Mouse (Mus musculus) hindbrain, embryonic 14.5 days (tissue): Measurements from ENCODE around the gene Card14. TPM values are rescaled to one million over a fixed set of nuclear protein-coding genes. Genes with fewer than 3 reads are reported as not detected.

ENCODE experiments used
- ATAC-seq: fragments of 200-750 bp; cut with Nextera tagmentation; 2 replicates; pipeline ENCODE4 v1.8.0; 2017; ENCODE audit warnings: moderate number of reproducible peaks, mild to moderate bottlenecking, moderate TSS enrichment, moderate library complexity; ENCODE audit not compliant: low FRiP score
- DNase-seq: peaks from one replicate; pipeline ENCODE4 v3.0.0-alpha.2; 2015; ENCODE audit warnings: low spot score
- H3K27ac ChIP-seq: fragments of 300-500 bp; sonication (generic); 2 replicates; pipeline ENCODE4 v1.5.1; 2014; ENCODE audit warnings: mild to moderate bottlenecking, moderate library complexity
- H3K27me3 ChIP-seq: fragments of 300-500 bp; sonication (generic); 2 replicates; pipeline ENCODE4 v1.6.1; 2014; ENCODE audit warnings: mild to moderate bottlenecking, low read length, mixed read lengths; ENCODE audit not compliant: control insufficient read depth, insufficient read depth
- H3K36me3 ChIP-seq: fragments of 300-500 bp; sonication (generic); replicated peaks from 2 replicates; pipeline ENCODE4 v1.6.1; 2014; ENCODE audit not compliant: control insufficient read depth, insufficient read depth
- H3K4me1 ChIP-seq: fragments of 300-500 bp; sonication (generic); replicated peaks from 2 replicates; pipeline ENCODE4 v1.6.1; 2014; ENCODE audit warnings: antibody characterized with exemption, low read length, mixed read lengths; ENCODE audit not compliant: control insufficient read depth, insufficient read depth
- H3K4me2 ChIP-seq: fragments of 300-500 bp; sonication (generic); replicated peaks from 2 replicates; pipeline ENCODE4 v1.6.1; 2014; ENCODE audit warnings: mild to moderate bottlenecking, moderate library complexity
- H3K4me3 ChIP-seq: fragments of 300-500 bp; sonication (generic); replicated peaks from 2 replicates; pipeline ENCODE4 v1.5.1; 2014; ENCODE audit warnings: mild to moderate bottlenecking, low read length
- H3K9ac ChIP-seq: fragments of 300-500 bp; sonication (generic); 2 replicates; pipeline ENCODE4 v1.6.1; 2014
- H3K9me3 ChIP-seq: fragments of 300-500 bp; sonication (generic); 2 replicates; pipeline ENCODE4 v1.6.1; 2016; ENCODE audit warnings: low read length; ENCODE audit not compliant: control insufficient read depth
- WGBS: fragments of 180-500 bp; shearing (Covaris S2); extraction: QIAGEN DNeasy Blood & Tissue Kit; methylation state at CpG from one replicate; pipeline ENCODE4 v1.1.7; 2014; 5-methylcytosine and 5-hydroxymethylcytosine counted together
- polyA plus RNA-seq: library from polyadenylated mRNA; unstranded; fragments of >200 nt; fragmentation: Nextera tagmentation; extraction: Ambion mirVana; gene quantifications from 2 replicates; pipeline ENCODE4 v1.2.1, GENCODE M21; 2014

Card14 gene
- polyA plus RNA-seq, 1 experiment from 2014 or later, result 0.16 TPM

DNA sequence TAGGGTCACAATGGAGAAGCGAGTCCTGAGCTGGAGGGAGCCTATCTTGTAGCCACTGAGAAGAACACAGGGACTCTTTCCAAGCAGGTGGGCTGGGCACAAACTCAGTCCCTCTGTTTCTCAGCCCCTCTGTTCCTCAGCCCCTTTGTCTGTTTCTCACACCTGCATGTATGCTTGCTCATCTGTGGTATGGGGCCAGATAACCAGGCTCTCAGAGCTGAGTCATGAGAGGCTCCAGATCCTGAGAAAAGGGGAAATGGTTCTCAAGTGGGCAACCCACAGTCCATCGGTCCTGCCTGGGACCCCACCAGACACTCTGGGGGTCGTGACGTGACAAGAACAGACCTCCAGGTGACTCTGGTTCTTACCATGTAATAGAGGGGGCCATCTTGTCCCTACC, 39.6 kb downstream of the Card14 start:
- no peak for ATAC-seq
- no peak overlapping the region for H3K4me3 ChIP-seq
- H3K27me3 ChIP-seq, result no peaks in the 10 kb centered on the region
- H3K4me1 ChIP-seq, result no peaks in the 10 kb centered on the region
- no peak for DNase-seq
- no peak overlapping the region for H3K27ac ChIP-seq
- no peak overlapping the region for H3K4me2 ChIP-seq
- no peaks in the 10 kb centered on the region for H3K9me3 ChIP-seq
- no peak overlapping the region for H3K9ac ChIP-seq
- no peaks in the 10 kb centered on the region for H3K36me3 ChIP-seq
- WGBS, result 91% methylated on average over 4 of the region's 4 CpGs

DNA sequence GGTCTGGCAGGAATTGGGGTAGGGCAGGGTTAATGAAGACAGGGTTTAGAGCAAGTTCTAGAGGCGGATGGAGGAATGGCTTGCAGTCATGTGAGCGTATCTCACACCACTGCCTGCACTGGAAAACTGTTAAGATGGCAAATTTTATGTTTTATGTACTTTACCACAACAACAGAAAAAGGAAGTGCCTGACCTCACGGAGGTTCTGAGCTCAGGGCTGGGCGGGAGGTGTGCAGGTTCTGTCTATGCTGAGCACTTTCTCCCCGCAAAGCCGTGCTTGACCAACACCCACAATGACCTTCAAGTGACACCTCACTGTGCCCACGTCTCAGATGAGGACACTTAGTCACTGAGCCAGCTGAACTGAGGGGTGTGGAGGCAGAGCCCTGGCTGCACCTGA, 44.5 kb downstream of the Card14 start:
- H3K9ac ChIP-seq, result no peak overlapping the region
- H3K27ac ChIP-seq, result no peak overlapping the region
- H3K4me3 ChIP-seq, result no peak overlapping the region
- no peaks in the 10 kb centered on the region for H3K36me3 ChIP-seq
- no peaks in the 10 kb centered on the region for H3K9me3 ChIP-seq
- no peak for DNase-seq
- 75% methylated on average over 7 of the region's 7 CpGs for WGBS
- H3K4me2 ChIP-seq, result no peak overlapping the region
- ATAC-seq, result no peak
- H3K4me1 ChIP-seq, result peaks cover 13% of the 10 kb centered on the region
- no peaks in the 10 kb centered on the region for H3K27me3 ChIP-seq

DNA sequence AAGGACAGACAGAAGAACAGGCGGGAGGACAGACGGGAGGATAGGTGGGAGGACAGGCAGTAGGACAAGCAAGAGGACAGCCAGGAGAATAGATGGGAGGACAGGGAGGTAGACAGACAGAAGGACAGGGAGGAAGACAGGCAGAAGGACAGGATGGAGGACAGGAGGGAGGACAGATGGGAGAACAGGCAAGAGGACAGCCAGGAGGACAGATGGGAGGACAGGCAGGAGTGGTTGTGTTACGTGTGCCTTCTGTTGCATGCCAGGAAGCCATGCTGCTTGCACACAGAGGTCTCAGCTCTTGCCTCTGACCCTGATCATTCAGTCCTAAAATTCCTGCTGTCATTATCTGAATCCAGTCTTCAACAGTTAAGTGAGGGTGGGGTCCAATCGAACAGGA, 46.4 kb downstream of the Card14 start:
- Histone ChIP-seq H3K9me3 (no peaks in the 10 kb centered on the region), H3K4me3 (no peak overlapping the region), H3K36me3 (no peaks in the 10 kb centered on the region), H3K27ac (no peak overlapping the region), H3K27me3 (no peaks in the 10 kb centered on the region), H3K4me1 (peaks cover 13% of the 10 kb centered on the region), H3K9ac (no peak overlapping the region), H3K4me2 (no peak overlapping the region)
- WGBS, result 86% methylated on average over 4 of the region's 4 CpGs
- ATAC-seq, result no peak
- DNase-seq, result no peak

DNA sequence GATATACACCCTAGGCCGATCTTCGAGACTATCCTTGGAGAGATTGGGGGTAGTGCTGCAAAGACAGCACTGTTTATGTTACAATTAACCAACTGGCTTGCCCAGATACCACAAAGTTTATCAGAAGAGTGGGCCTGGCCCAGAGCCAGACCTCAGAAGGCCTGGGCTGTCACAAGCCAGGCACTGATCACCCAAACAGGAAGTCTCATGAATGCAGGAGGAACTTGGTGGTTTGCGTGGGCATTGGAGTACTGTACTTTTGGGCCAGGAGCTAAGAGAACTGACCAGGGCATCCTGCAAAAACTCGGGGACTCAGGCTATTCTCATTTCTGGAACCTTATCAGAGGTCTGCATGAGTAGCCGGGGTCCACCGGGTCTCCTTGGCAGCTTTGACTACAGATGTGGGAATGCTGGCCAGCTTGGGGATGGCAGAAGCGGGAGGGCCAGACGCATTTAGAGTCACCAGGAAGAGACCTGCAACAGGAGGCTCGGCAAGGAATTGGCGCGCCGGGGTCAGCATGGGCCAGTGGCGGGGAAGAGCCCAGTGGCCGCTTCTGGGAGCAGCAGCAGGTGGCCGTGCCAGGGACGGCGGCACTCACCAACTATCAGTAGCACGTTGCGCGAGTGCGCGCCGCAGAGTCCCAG, 47.4 kb downstream of the Card14 start:
- H3K9me3 ChIP-seq, result no peaks in the 10 kb centered on the region
- H3K27ac ChIP-seq, result no peak overlapping the region; the same call in 1 of the 2 replicates
- H3K36me3 ChIP-seq, result no peaks in the 10 kb centered on the region
- ATAC-seq (peak; percentile 40; the same call in 1 of the 2 replicates), DNase-seq (no peak)
- H3K9ac ChIP-seq, result peak overlapping the region; percentile 65
- peak overlapping the region; percentile 78 for H3K4me2 ChIP-seq
- peaks cover 13% of the 10 kb centered on the region for H3K4me1 ChIP-seq
- H3K27me3 ChIP-seq, result no peaks in the 10 kb centered on the region
- H3K4me3 ChIP-seq, result peak overlapping the region; percentile 53
- WGBS, result 8% methylated on average over 23 of the region's 23 CpGs

DNA sequence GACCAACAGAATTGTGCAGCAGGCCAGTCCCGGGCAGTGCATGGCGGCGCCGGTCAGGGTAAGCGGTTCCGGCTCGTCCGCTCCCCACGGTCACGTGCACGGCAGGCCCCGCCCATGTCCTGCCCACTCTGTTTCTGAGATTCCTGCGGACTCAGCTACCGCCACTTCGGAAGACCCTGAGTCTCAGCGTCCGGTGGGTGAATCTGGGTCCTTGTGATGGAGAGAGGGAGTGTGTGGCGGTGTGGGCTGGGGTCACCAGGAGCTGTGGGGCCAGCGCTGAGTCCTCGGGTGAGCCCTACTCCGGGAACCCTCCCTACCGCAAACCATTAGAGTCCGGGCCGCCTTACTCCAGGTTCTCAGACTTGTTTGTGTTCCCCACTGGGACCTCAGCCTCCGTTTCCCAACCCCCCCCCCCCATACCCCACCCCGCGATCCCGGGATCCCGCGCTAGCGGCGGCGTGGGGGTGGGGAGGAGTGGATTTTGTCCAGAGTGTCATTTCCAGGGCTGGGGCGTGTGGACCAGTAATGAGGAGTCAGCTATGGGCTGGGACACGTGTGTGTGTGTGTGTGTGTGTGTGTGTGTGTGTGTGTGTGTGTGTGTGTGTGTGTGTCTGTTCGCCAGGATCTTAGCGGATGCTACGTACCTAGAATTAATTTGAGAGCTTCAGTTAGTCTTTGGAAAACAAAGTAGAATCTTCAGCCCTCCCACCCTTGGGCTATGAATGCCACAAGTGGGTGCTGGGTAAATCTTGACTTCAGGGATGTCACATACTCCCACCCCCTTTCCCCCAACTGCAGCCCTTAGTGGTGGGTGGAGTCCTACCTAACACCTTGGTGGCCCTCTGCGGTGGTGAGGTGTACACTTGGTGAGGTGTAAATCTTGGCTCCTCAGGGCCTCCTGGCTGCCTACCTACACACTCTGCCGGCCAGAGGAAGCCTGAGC, 48.1 kb downstream of the Card14 start, which contains the start of the genes Sgsh and Slc26a11:
TSS of gene Sgsh (minus strand) at position 94 of the 943 bp plus-strand sequence.
TSS of gene Slc26a11 (plus strand) at position 115 of the 943 bp plus-strand sequence.
- 2% methylated on average over 39 of the region's 40 CpGs for WGBS

DNA sequence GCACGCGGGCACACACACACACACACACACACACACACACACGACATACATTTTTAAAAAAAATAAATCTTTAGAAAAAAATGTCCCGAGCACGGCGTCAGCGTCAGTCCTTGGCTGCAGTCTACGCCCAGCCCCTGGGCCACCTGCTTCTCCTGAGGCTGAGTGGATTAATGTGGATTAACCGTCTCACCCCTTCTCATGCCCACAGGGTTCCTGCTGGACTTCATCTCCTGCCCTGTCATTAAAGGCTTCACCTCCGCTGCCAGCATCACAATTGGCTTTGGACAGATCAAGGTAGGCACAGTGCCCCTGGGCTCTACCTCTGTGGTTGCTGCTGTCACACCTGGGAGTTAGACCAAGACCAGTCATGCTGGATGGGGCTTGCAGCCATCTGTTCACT, 51.5 kb downstream of the Card14 start:
- Histone ChIP-seq H3K4me1 (peaks cover 13% of the 10 kb centered on the region), H3K4me2 (no peak overlapping the region), H3K4me3 (no peak overlapping the region), H3K9ac (no peak overlapping the region), H3K9me3 (no peaks in the 10 kb centered on the region), H3K27me3 (no peaks in the 10 kb centered on the region), H3K27ac (no peak overlapping the region), H3K36me3 (no peaks in the 10 kb centered on the region; the same call in 1 of the 2 replicates)
- DNase-seq (no peak), ATAC-seq (no peak)
- WGBS, result 90% methylated on average over 10 of the region's 10 CpGs

More for the DNA sequence above, 48.1 kb downstream of the Card14 start, which contains the start of the genes Sgsh and Slc26a11:
- Histone ChIP-seq H3K9me3 (no peaks in the 10 kb centered on the region), H3K27ac (no peak within 1 kb of the TSS; the same call in 1 of the 2 replicates), H3K9ac (peak within 1 kb of the TSS; percentile 65), H3K4me1 (peaks cover 13% of the 10 kb centered on the region), H3K4me3 (peak within 1 kb of the TSS; percentile 53), H3K36me3 (no peaks in the 10 kb centered on the region; the same call in 1 of the 2 replicates), H3K27me3 (no peaks in the 10 kb centered on the region), H3K4me2 (peak within 1 kb of the TSS; percentile 78)
- DNase-seq (peak; percentile 72), ATAC-seq (peak; percentile 92; the same call in 1 of the 2 replicates)

DNA sequence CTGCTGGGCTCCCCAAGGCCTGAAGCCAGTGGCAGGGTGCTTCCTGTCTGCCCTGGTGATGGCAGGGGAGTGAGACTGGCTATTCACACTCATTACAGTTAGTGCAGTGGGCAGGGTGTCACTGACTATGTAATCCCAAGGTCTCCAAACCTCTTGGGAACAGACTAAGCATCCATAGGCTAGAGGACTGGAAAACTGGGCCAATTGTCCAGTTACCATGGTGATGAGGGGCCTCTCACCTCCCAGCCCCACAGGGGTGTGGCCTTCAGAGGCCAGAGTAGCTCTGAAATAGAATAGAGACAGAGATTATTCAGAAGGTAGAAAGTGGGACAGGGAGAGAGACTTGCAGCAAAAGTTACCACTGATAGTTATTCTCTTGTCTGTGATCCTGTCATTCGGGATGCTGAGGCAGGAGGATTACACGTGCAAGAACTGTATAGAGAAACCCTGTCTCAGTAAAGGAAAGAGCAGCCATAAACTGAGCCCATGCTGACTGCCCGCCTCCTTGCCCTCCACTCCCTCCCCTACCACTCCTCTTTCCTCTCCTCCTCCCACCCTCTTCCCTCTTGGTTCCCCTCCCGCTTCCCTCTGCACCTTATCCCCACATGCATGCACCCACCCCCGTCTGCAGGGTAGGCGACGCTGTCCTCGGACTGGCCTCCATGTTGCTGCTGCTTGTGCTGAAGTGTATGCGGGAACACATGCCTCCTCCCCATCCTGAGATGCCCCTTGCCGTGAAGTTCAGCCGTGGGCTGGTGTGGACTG, 55.4 kb downstream of the Card14 start:
- H3K9me3 ChIP-seq, result no peaks in the 10 kb centered on the region
- H3K4me1 ChIP-seq, result no peaks in the 10 kb centered on the region; the same call in 1 of the 2 replicates
- H3K36me3 ChIP-seq, result no peaks in the 10 kb centered on the region; the same call in 1 of the 2 replicates
- H3K4me2 ChIP-seq, result peak overlapping the region; percentile 36
- no peak overlapping the region for H3K9ac ChIP-seq
- H3K27me3 ChIP-seq, result no peaks in the 10 kb centered on the region
- DNase-seq, result no peak
- H3K4me3 ChIP-seq, result 0 out of 2 replicates have a peak overlapping the region, but pooled peaks have one; percentile 4
- no peak overlapping the region for H3K27ac ChIP-seq
- WGBS, result 31% methylated on average over 11 of the region's 11 CpGs
- peak; percentile 27; the same call in 1 of the 2 replicates for ATAC-seq

DNA sequence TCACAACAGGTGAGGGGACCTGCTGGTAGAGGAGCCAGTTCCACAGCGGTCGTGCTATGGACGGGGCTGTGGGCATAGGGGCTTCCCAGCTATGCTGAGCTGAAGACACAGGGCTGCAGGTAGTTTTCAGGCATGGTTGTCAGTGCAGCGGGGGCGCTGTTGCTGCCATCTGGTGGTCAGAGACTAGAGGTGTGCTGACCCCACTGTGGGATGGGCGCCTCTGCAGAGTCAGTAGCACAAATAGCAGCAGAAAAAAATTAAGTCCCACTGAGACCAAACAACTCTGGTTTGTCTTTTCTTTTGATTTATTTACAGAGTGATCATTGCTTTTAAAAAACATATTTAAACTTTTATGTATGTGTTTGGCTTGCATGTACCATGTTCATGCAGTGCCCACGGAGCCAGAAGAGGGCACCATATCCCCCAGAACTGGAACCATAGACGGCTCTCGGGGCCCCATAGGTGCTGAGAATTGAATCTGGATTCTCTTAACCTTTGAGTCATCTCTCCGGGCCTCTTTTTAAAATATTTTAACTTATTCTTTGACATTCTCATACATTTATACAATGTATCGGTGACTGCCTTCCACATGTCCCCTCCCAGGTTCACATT, 56.1 kb downstream of the Card14 start:
- no peaks in the 10 kb centered on the region for H3K9me3 ChIP-seq
- peak overlapping the region; percentile 36 for H3K4me2 ChIP-seq
- no peaks in the 10 kb centered on the region; the same call in 1 of the 2 replicates for H3K36me3 ChIP-seq
- H3K4me1 ChIP-seq, result no peaks in the 10 kb centered on the region; the same call in 1 of the 2 replicates
- H3K27me3 ChIP-seq, result no peaks in the 10 kb centered on the region
- ATAC-seq, result peak; percentile 85; the same call in 1 of the 2 replicates
- no peak overlapping the region for H3K9ac ChIP-seq
- 28% methylated on average over 11 of the region's 11 CpGs for WGBS
- peak; percentile 80 for DNase-seq
- 0 out of 2 replicates have a peak overlapping the region, but pooled peaks have one; percentile 4 for H3K4me3 ChIP-seq
- no peak overlapping the region for H3K27ac ChIP-seq
